Mouse (Mus musculus) heart, embryonic 14.5 days (tissue): ENCODE results near the gene Hist2h2be. TPM values are rescaled to one million over a fixed set of nuclear protein-coding genes. Genes with fewer than 3 reads are reported as not detected.
"Not testable (repeated sequence)": the region's sequence is repeated elsewhere in the genome, so short reads cannot be mapped to it uniquely, and the experiment has no call there.

Source experiments
- ATAC-seq: fragments of 200-750 bp; cut with Nextera tagmentation; 2 replicates; pipeline ENCODE4 v1.8.0; 2017; ENCODE audit warnings: low read depth, moderate TSS enrichment; ENCODE audit not compliant: insufficient number of reproducible peaks, insufficient read depth, low FRiP score
- H3K27ac ChIP-seq, 2 experiments: fragments of 200-500 bp in 1 of 2; fragments of 300-500 bp in 1 of 2; sonication (generic) in 1 of 2; replicated peaks in 1 of 2; 2 replicates each; pipeline ENCODE4 v1.5.1; 2012 to 2014; ENCODE audit warnings: low read depth in 2 of 2, low read length in 2 of 2, control low read depth in 1 of 2, mild to moderate bottlenecking in 1 of 2, mixed read lengths in 1 of 2; ENCODE audit not compliant: control insufficient read depth in 1 of 2, insufficient read depth in 1 of 2
- H3K27me3 ChIP-seq: fragments of 300-500 bp; sonication (generic); 2 replicates; pipeline ENCODE4 v1.6.1; 2014; ENCODE audit warnings: mild to moderate bottlenecking, low read length, control low read depth; ENCODE audit not compliant: control insufficient read depth, insufficient read depth
- H3K36me3 ChIP-seq: fragments of 300-500 bp; sonication (generic); 2 replicates; pipeline ENCODE4 v1.6.1; 2014; ENCODE audit warnings: mild to moderate bottlenecking, control low read depth, low read length, mixed read lengths; ENCODE audit not compliant: control insufficient read depth, insufficient read depth
- H3K4me1 ChIP-seq, 2 experiments: fragments of 200-500 bp in 1 of 2; fragments of 300-500 bp in 1 of 2; sonication (generic) in 1 of 2; 2 replicates each; pipeline ENCODE4 v1.6.1; 2012 to 2014; ENCODE audit warnings: low read length in 2 of 2, control low read depth in 1 of 2, mixed read lengths in 1 of 2; ENCODE audit not compliant: control insufficient read depth in 2 of 2, insufficient read depth in 2 of 2
- H3K4me2 ChIP-seq: fragments of 300-500 bp; sonication (generic); 2 replicates; pipeline ENCODE4 v1.6.1; 2014; ENCODE audit warnings: mild to moderate bottlenecking, low read length
- H3K4me3 ChIP-seq, 2 experiments: fragments of 200-500 bp in 1 of 2; fragments of 300-500 bp in 1 of 2; sonication (generic) in 1 of 2; 2 replicates each; pipeline ENCODE4 v1.5.1; 2012 to 2014; ENCODE audit warnings: low read length in 2 of 2, mild to moderate bottlenecking in 2 of 2, control low read depth in 1 of 2, low read depth in 1 of 2, moderate library complexity in 1 of 2; ENCODE audit not compliant: control insufficient read depth in 1 of 2, insufficient read depth in 1 of 2
- H3K9ac ChIP-seq: fragments of 300-500 bp; sonication (generic); 2 replicates; pipeline ENCODE4 v1.6.1; 2014; ENCODE audit warnings: mild to moderate bottlenecking, low read length
- H3K9me3 ChIP-seq: fragments of 300-500 bp; sonication (generic); 2 replicates; pipeline ENCODE4 v1.6.1; 2016; ENCODE audit warnings: low read length, control low read depth; ENCODE audit not compliant: control insufficient read depth
- WGBS: fragments of 180-500 bp; shearing (Covaris S2); extraction: QIAGEN DNeasy Blood & Tissue Kit; methylation state at CpG from one replicate; pipeline ENCODE4 v1.1.7; 2014; 5-methylcytosine and 5-hydroxymethylcytosine counted together
- polyA plus RNA-seq: library from polyadenylated mRNA; unstranded; fragments of >200 nt; fragmentation: Nextera tagmentation; extraction: Ambion mirVana; gene quantifications from 2 replicates; pipeline ENCODE4 v1.2.1, GENCODE M21; 2014

Hist2h2be gene
- polyA plus RNA-seq, 1 experiment from 2014 or later: 7.6 TPM

- ATAC-seq: no peak
- H3K4me2 ChIP-seq: peak overlapping the region; percentile 74
- WGBS: 74% methylated on average over 7 of the region's 7 CpGs
- no peaks in the 10 kb centered on the region for H3K27me3 ChIP-seq
- H3K4me3 ChIP-seq: no peak overlapping the region
- peak overlapping the region; percentile 76 to 98 for H3K27ac ChIP-seq
- peaks cover 6 to 33% of the 10 kb centered on the region in 2 experiments for H3K4me1 ChIP-seq
- H3K9me3 ChIP-seq: no peaks in the 10 kb centered on the region
- H3K9ac ChIP-seq: peak overlapping the region; percentile 91
- H3K36me3 ChIP-seq: no peaks in the 10 kb centered on the region
Observed at GRCm38 (mm10) chr3:96243921-96244572, 23.1 kb downstream of the Hist2h2be start.

- WGBS: under 1% methylated on average over 27 of the region's 88 CpGs
- Histone ChIP-seq H3K4me1 (peaks cover 6 to 39% of the 10 kb centered on the region in 2 experiments), H3K4me3 (peak within 1 kb of the TSS; percentile 48 to 67), H3K9ac (peak within 1 kb of the TSS; percentile 91), H3K4me2 (peak within 1 kb of the TSS; percentile 74), H3K27ac (peak within 1 kb of the TSS; percentile 98)
- not testable (repeated sequence) for H3K27me3 ChIP-seq, H3K36me3 ChIP-seq, H3K9me3 ChIP-seq
- peak; percentile 88 for ATAC-seq
Observed at GRCm38 (mm10) chr3:96245003-96245886, 24.3 kb downstream of the Hist2h2be start, which contains the start of gene Hist2h2aa1. Hist2h2aa1 (plus strand) TSS chr3:96245497.

- not testable (repeated sequence) for ATAC-seq, H3K9me3 ChIP-seq, H3K27me3 ChIP-seq, H3K36me3 ChIP-seq
- Histone ChIP-seq H3K27ac (peak overlapping the region; percentile 65 to 85; a peak in 2 of 4 replicates), H3K9ac (peak overlapping the region; percentile 67; the same call in 1 of the 2 replicates), H3K4me1 (peaks cover 6 to 36% of the 10 kb centered on the region in 2 experiments), H3K4me3 (peak overlapping the region; percentile 28 to 49), H3K4me2 (peak overlapping the region; percentile 35; the same call in 1 of the 2 replicates)
- 0% methylated on average over 10 of the region's 21 CpGs for WGBS
Observed at GRCm38 (mm10) chr3:96246018-96246417, 25.1 kb downstream of the Hist2h2be start.

- not testable (repeated sequence) for H3K36me3 ChIP-seq, H3K9me3 ChIP-seq, H3K27me3 ChIP-seq
- peak; percentile 92 for ATAC-seq
- H3K27ac ChIP-seq: peak within 1 kb of the TSS; percentile 65 to 85
- peak within 1 kb of the TSS; percentile 74 for H3K9ac ChIP-seq
- H3K4me1 ChIP-seq: peaks cover 6 to 36% of the 10 kb centered on the region in 2 experiments
- 0% methylated on average over 2 of the region's 47 CpGs for WGBS
- peak within 1 kb of the TSS; percentile 72 for H3K4me2 ChIP-seq
- H3K4me3 ChIP-seq: peak within 1 kb of the TSS; percentile 43 to 49
Observed at GRCm38 (mm10) chr3:96246427-96246856, 25.5 kb downstream of the Hist2h2be start, which contains the start of gene Hist2h3c1. Hist2h3c1 (plus strand) TSS chr3:96246685.

- 5% methylated on average over 11 of the region's 11 CpGs for WGBS
- Histone ChIP-seq H3K36me3 (no peaks in the 10 kb centered on the region), H3K4me1 (peaks cover 6 to 36% of the 10 kb centered on the region in 2 experiments), H3K27ac (peak overlapping the region; percentile 62 to 65), H3K27me3 (no peaks in the 10 kb centered on the region), H3K9me3 (no peaks in the 10 kb centered on the region), H3K9ac (peak overlapping the region; percentile 74), H3K4me2 (peak overlapping the region; percentile 72), H3K4me3 (peak overlapping the region; percentile 43 to 48)
- ATAC-seq: no peak
Observed at GRCm38 (mm10) chr3:96247356-96248140, 26.6 kb downstream of the Hist2h2be start.

DNA sequence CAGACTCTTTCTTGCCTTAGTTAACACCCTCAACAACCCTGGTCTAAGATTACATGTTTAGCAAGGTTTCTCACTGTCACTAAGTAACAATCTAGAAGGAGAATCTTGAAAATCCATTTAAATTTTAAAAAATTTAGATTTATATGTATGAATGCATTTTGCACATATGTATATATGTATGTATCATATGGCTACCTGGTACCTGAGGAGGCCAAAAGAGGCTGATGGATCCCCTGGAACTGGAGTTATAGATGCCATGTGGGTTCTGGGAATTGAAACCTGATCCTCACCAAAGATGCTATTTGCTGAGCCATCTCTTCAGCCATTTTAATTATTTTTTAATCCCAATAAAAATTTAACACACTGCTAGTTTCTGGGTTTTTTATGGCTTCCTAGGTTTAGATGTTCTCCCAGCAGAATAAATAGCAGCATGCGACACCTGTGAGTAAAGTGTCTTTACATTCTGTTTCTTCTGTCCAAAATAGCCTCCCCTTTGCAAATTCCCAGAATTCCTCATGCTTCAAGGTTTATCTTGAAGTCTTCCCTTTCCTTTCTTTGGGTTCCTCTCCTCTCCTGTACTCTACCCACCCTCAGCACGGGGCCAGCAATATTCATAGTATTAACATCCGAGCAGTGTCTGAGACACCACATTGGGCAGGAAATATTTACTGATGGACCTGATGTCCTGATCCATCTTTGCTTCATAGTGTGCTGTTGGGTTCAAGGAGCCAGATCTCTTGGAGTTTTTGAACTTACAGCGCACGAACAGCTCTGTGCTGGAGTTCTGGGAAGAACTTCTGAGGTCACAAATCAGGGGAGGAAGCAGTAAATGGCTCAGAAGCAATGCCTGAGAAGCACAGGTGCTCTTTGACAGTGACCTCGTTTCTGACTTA is 27.5 kb downstream of the Hist2h2be start:
- H3K9ac ChIP-seq: peak overlapping the region; percentile 74; the same call in 1 of the 2 replicates
- peaks cover 6 to 33% of the 10 kb centered on the region in 2 experiments for H3K4me1 ChIP-seq

More for the DNA sequence above, 27.5 kb downstream of the Hist2h2be start:
- ATAC-seq: no peak
- Histone ChIP-seq H3K4me2 (peak overlapping the region; percentile 72), H3K4me3 (peak overlapping the region in 1 of 2 experiments; percentile 43; a peak in 2 of 4 replicates), H3K27me3 (no peaks in the 10 kb centered on the region), H3K36me3 (no peaks in the 10 kb centered on the region), H3K9me3 (no peaks in the 10 kb centered on the region), H3K27ac (0 out of 4 replicates have a peak overlapping the region, but pooled peaks of 1 of the 2 experiments have one; percentile 21)
- 44% methylated on average over 6 of the region's 6 CpGs for WGBS
